In the genomic region with DNA sequence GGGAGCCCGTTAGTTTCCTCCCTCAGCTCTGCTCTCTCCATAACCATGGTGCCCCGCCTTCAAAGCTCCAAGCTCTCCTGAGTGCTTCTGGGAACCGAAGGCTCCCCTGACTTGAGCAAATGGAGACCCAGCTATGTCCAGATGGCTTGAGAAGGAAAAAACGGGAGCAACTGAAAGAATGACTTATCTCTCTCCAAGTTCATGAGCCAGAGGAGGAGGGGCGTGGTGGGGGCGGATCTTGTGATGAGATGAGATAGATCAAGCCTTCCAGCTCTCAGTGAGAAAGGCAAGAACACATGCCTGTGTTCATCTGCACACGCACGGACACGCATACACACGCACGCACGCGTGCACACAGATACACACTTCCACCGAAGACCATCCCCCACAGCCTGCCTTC, we compare ENCODE assay signal across 10 mouse cellular contexts. TPM values are rescaled to one million over a fixed set of nuclear protein-coding genes. Genes with fewer than 3 reads are reported as not detected.
A peak's percentile ranks its signal among the peaks of the same experiment; 100 is the strongest.
DNase-seq lines count a peak whose midpoint lies in the region; ATAC-seq and TF ChIP-seq lines count a peak whose summit lies in the region.
"Had no signal": no experiment of that assay in that cellular context is flagged by ENCODE, and none has a peak within 500 bp of the region (broad histone marks: within the 10 kb centered on the region; RNA-seq: fewer than 3 reads in every experiment).

No protein-coding gene starts in this region.

- no peak overlapping the region for H3K4me3 ChIP-seq in kidney, postnatal 0 days (replicated peaks; ENCODE audit: low read depth, low read length)
- H3K4me3 ChIP-seq in testis, adult 2 months (ENCODE audit: control insufficient read depth, low read depth, low read length): peak overlapping the region; percentile 2

- H3K36me3 ChIP-seq in kidney, postnatal 0 days (ENCODE audit: insufficient read depth, low read length): no peaks in the 10 kb centered on the region
- H3K36me3 ChIP-seq in testis, adult 2 months (ENCODE audit: control insufficient read depth, insufficient read depth, low read length): no peaks in the 10 kb centered on the region

- H3K4me2 ChIP-seq in kidney, postnatal 0 days (ENCODE audit: low read length): 0 out of 2 replicates have a peak overlapping the region, but pooled peaks have one; percentile 11

- H3K27me3 ChIP-seq in kidney, postnatal 0 days (ENCODE audit: insufficient read depth, low read length): no peaks in the 10 kb centered on the region
- no peaks in the 10 kb centered on the region for H3K27me3 ChIP-seq in testis, adult 2 months (ENCODE audit: control insufficient read depth, insufficient read depth, low read length)

- no peaks in the 10 kb centered on the region for H3K9me3 ChIP-seq in kidney, postnatal 0 days (replicated peaks; ENCODE audit: low read length)

- no peak overlapping the region for H3K9ac ChIP-seq in kidney, postnatal 0 days (ENCODE audit: low read depth, low read length)

- no peak for ATAC-seq in kidney, postnatal 0 days (replicated peaks; ENCODE audit: low FRiP score, low read depth)

- TF ChIP-seq POLR2A in testis, adult 2 months (IDR thresholded peaks at IDR 0.05; ENCODE audit: control insufficient read depth, low read depth, low read length): no peak

- H3K4me1 ChIP-seq in kidney, postnatal 0 days (replicated peaks; ENCODE audit: insufficient read depth, low read length): peaks cover 15% of the 10 kb centered on the region
- H3K4me1 ChIP-seq in testis, adult 2 months (ENCODE audit: control insufficient read depth, insufficient read depth, low read length): peaks cover 12% of the 10 kb centered on the region

- 57% methylated on average over 14 of the region's 14 CpGs for whole genome bisulfite sequencing in kidney, postnatal 0 days

- peak; percentile 31 for DNase-seq in adrenal gland, postnatal 10 days
- no peak for DNase-seq in adrenal gland, postnatal 4 days (ENCODE audit: low spot score in 2 of 2)
- peak; percentile 48 for DNase-seq in kidney, postnatal 0 days (ENCODE audit: low spot score)
- no peak for DNase-seq in kidney, adult 18-20 months
- DNase-seq in testis, postnatal 14 days (ENCODE audit: low spot score): no peak
- DNase-seq in gastrocnemius, postnatal 4 days (ENCODE audit: low spot score in 2 of 2): no peak
- DNase-seq in cerebellum, adult 9-10 months: no peak
- DNase-seq: cerebellum, postnatal 14 days; heart, postnatal 4 days had no signal

- TF ChIP-seq CTCF in kidney, postnatal 0 days (IDR thresholded peaks at IDR 0.05; ENCODE audit: low read depth): no peak
- TF ChIP-seq CTCF in testis, adult 2 months (IDR thresholded peaks at IDR 0.05; ENCODE audit: control insufficient read depth, insufficient read depth, insufficient replicate concordance, low read depth, low read length): no peak

- H3K27ac ChIP-seq in kidney, postnatal 0 days: no peak overlapping the region
- H3K27ac ChIP-seq in testis, adult 2 months (ENCODE audit: control insufficient read depth, insufficient read depth, low read depth, low read length): no peak overlapping the region

RNA-seq across cellular contexts. Expression of a gene that starts 4.7 kb away (rescaled TPM):
- total RNA-seq in adrenal gland, postnatal 10 days (2021): under 1 TPM; 0.06 to 0.24 TPM
- total RNA-seq in adrenal gland, postnatal 4 days (2021): under 1 TPM in 1 of 2 experiments, not detected in 1; 0.17 TPM
- 0.98 and 1.0 TPM in 2 replicates for polyA plus RNA-seq in kidney, postnatal 0 days (2015; fragmentation: Nextera tagmentation; extraction: Ambion mirVana)
- 7.5 and 8.3 TPM in 2 replicates for polyA plus RNA-seq in testis, adult 2 months (2012; rRNA removed)
- under 1 TPM in 1 of 2 experiments, not detected in 1; 0.08 TPM for total RNA-seq in gastrocnemius, postnatal 4 days (2021)

RNA-seq across cellular contexts. Expression of a gene that starts 50.3 kb away (rescaled TPM):
- total RNA-seq in adrenal gland, postnatal 10 days (2021): 1 to 10 TPM in 1 of 2 experiments, under 1 TPM in 1; 0.48 to 1.6 TPM
- total RNA-seq in adrenal gland, postnatal 4 days (2021): 1 to 10 TPM in 1 of 2 experiments, under 1 TPM in 1; 0.90 to 1.3 TPM
- 1.8 and 2.2 TPM in 2 replicates for polyA plus RNA-seq in kidney, postnatal 0 days (2015; fragmentation: Nextera tagmentation; extraction: Ambion mirVana)
- 0.12 and 0.24 TPM in 2 replicates for polyA plus RNA-seq in testis, adult 2 months (2012; rRNA removed)
- total RNA-seq in gastrocnemius, postnatal 4 days (2021): 1 to 10 TPM; 6.4 to 7.9 TPM

Comparison
In these comparisons a context has a peak if more than half of its experiments do, and no peak if none do; other contexts are left out.
1. DNase-seq: peak in adrenal gland, postnatal 10 days (single experiment) and kidney, postnatal 0 days (single experiment); none in adrenal gland, postnatal 4 days (0 of 2), kidney, adult 18-20 months (single experiment), testis, postnatal 14 days (single experiment), gastrocnemius, postnatal 4 days (0 of 2) and cerebellum, adult 9-10 months (single experiment).